Mouse (Mus musculus) embryonic facial prominence, embryonic 13.5 days (tissue): ENCODE measurements around the gene Pgap2. TPM values are rescaled to one million over a fixed set of nuclear protein-coding genes. Genes with fewer than 3 reads are reported as not detected.
A peak's percentile ranks its signal among the peaks of the same experiment; 100 is the strongest.

Source experiments
- ATAC-seq: fragments of 200-750 bp; cut with Nextera tagmentation; 2 replicates; pipeline ENCODE4 v1.8.0; 2017; ENCODE audit warnings: low read depth; ENCODE audit not compliant: insufficient number of reproducible peaks, insufficient read depth, low FRiP score, low TSS enrichment
- H3K27ac ChIP-seq: fragments of 300-500 bp; sonication (generic); 2 replicates; pipeline ENCODE4 v1.5.1; 2015; ENCODE audit warnings: moderate library complexity, mild to moderate bottlenecking, inconsistent platforms
- H3K27me3 ChIP-seq: fragments of 300-500 bp; sonication (generic); 2 replicates; pipeline ENCODE4 v1.6.1; 2015; ENCODE audit warnings: mild to moderate bottlenecking, inconsistent platforms
- H3K36me3 ChIP-seq: fragments of 300-500 bp; sonication (generic); 2 replicates; pipeline ENCODE4 v1.6.1; 2015; ENCODE audit warnings: mild to moderate bottlenecking, inconsistent platforms
- H3K4me1 ChIP-seq: fragments of 300-500 bp; sonication (generic); 2 replicates; pipeline ENCODE4 v1.6.1; 2015; ENCODE audit warnings: inconsistent platforms
- H3K4me2 ChIP-seq: fragments of 300-500 bp; sonication (generic); 2 replicates; pipeline ENCODE4 v1.6.1; 2015; ENCODE audit warnings: moderate library complexity, mild to moderate bottlenecking, inconsistent platforms
- H3K4me3 ChIP-seq: fragments of 300-500 bp; sonication (generic); 2 replicates; pipeline ENCODE4 v1.5.1; 2015; ENCODE audit warnings: mild to moderate bottlenecking, inconsistent platforms
- H3K9ac ChIP-seq: fragments of 300-500 bp; sonication (generic); 2 replicates; pipeline ENCODE4 v1.6.1; 2015; ENCODE audit warnings: mild to moderate bottlenecking, inconsistent platforms
- H3K9me3 ChIP-seq: fragments of 300-500 bp; sonication (generic); 2 replicates; pipeline ENCODE4 v1.6.1; 2016; ENCODE audit warnings: inconsistent platforms
- WGBS: fragments of 180-500 bp; shearing (Covaris S2); methylation state at CpG from one replicate; pipeline ENCODE4 v1.1.7; 2015; ENCODE audit warnings: mixed read lengths; 5-methylcytosine and 5-hydroxymethylcytosine counted together
- polyA plus RNA-seq: library from polyadenylated mRNA; unstranded; fragments of >200 nt; fragmentation: Nextera tagmentation; extraction: Ambion mirVana; gene quantifications from 2 replicates; pipeline ENCODE4 v1.2.1, GENCODE M21; 2015

Gene Pgap2
- polyA plus RNA-seq, 1 experiment from 2014 or later = 93.5 TPM

GRCm38 (mm10) chr7:102268395-102268748, 58.4 kb downstream of the Pgap2 start:
- H3K27me3 ChIP-seq = no peaks in the 10 kb centered on the region
- H3K9ac ChIP-seq = peak overlapping the region; percentile 81
- H3K4me3 ChIP-seq = peak overlapping the region; percentile 84
- no peaks in the 10 kb centered on the region for H3K36me3 ChIP-seq
- 7% methylated on average over 12 of the region's 12 CpGs for WGBS
- peak overlapping the region; percentile 89 for H3K4me2 ChIP-seq
- H3K27ac ChIP-seq = no peak overlapping the region
- no peak for ATAC-seq
- H3K9me3 ChIP-seq = no peaks in the 10 kb centered on the region
- peaks cover 19% of the 10 kb centered on the region; the same call in 1 of the 2 replicates for H3K4me1 ChIP-seq

GRCm38 (mm10) chr7:102272422-102272948, 62.5 kb downstream of the Pgap2 start:
- Histone ChIP-seq H3K27me3 (no peaks in the 10 kb centered on the region), H3K4me2 (no peak overlapping the region), H3K4me3 (no peak overlapping the region), H3K4me1 (peaks cover 15% of the 10 kb centered on the region; the same call in 1 of the 2 replicates), H3K9ac (no peak overlapping the region), H3K9me3 (no peaks in the 10 kb centered on the region), H3K27ac (no peak overlapping the region), H3K36me3 (no peaks in the 10 kb centered on the region)
- WGBS = 90% methylated on average over 3 of the region's 3 CpGs
- ATAC-seq = no peak

- no peak overlapping the region for H3K4me3 ChIP-seq
- no peaks in the 10 kb centered on the region for H3K27me3 ChIP-seq
- no peak overlapping the region for H3K27ac ChIP-seq
- no peaks in the 10 kb centered on the region for H3K4me1 ChIP-seq
- H3K9ac ChIP-seq = no peak overlapping the region
- H3K9me3 ChIP-seq = no peaks in the 10 kb centered on the region
- ATAC-seq = no peak
- H3K4me2 ChIP-seq = no peak overlapping the region
- WGBS = 86% methylated on average over 1 of the region's 1 CpGs
- H3K36me3 ChIP-seq = no peaks in the 10 kb centered on the region
Observed at GRCm38 (mm10) chr7:102281403-102281802, 71.4 kb downstream of the Pgap2 start.

- Histone ChIP-seq H3K9me3 (no peaks in the 10 kb centered on the region), H3K4me2 (no peak overlapping the region), H3K36me3 (no peaks in the 10 kb centered on the region), H3K4me3 (no peak overlapping the region), H3K27me3 (no peaks in the 10 kb centered on the region), H3K9ac (no peak overlapping the region), H3K4me1 (no peaks in the 10 kb centered on the region), H3K27ac (no peak overlapping the region)
- ATAC-seq = no peak
- WGBS = 89% methylated on average over 5 of the region's 5 CpGs
Observed at GRCm38 (mm10) chr7:102282261-102282660, 72.3 kb downstream of the Pgap2 start.

Other genes with a start within 250 kb of the Pgap2 start
- 3.3 TPM in 2 replicates for gene Il18bp, start 191.5 kb upstream of the Pgap2 start, polyA plus RNA-seq
- gene Rnf121, start 144.7 kb upstream of the Pgap2 start, polyA plus RNA-seq = 31.2 and 33.3 TPM in 2 replicates
- gene Xndc1, start 144.7 kb upstream of the Pgap2 start, polyA plus RNA-seq = 45.4 and 47.8 TPM in 2 replicates
- 1.6 and 2.7 TPM in 2 replicates for gene Xntrpc, start 144.5 kb upstream of the Pgap2 start, polyA plus RNA-seq
- 0.56 TPM in 1 of 2 replicates, not detected in the other for gene Trpc2, start 127.1 kb upstream of the Pgap2 start, polyA plus RNA-seq
- gene Art1, start 108.5 kb upstream of the Pgap2 start, polyA plus RNA-seq = 1.4 and 2.0 TPM in 2 replicates
- gene Art5, start 100.7 kb upstream of the Pgap2 start, polyA plus RNA-seq = 1.2 and 1.8 TPM in 2 replicates
- not detected in 2 replicates for gene Chrna10, start 93.4 kb upstream of the Pgap2 start, polyA plus RNA-seq
- gene Nup98, start within 50 bp of the Pgap2 start, polyA plus RNA-seq = 37.1 and 38.7 TPM in 2 replicates
- gene Rhog, start 45.8 kb downstream of the Pgap2 start, polyA plus RNA-seq = 59.5 and 60.7 TPM in 2 replicates
- gene Stim1, start 57.6 kb downstream of the Pgap2 start, polyA plus RNA-seq = 27.7 and 30.1 TPM in 2 replicates
- gene Rrm1, start 231.5 kb downstream of the Pgap2 start, polyA plus RNA-seq = 148 and 154 TPM in 2 replicates